Mouse (Mus musculus) midbrain, embryonic 11.5 days (tissue): ENCODE measurements at regions not wholly inside any gene's neighbourhood (a gene's known extent, or its start where the extent isn't known, plus 50 kb on each side); places are given as distances from the start of the nearest gene placed in this dataset.

Experiments used
- ATAC-seq: fragments of 200-750 bp; cut with Nextera tagmentation; 2 replicates; pipeline ENCODE4 v1.8.0; 2017; ENCODE audit warnings: moderate TSS enrichment, moderate library complexity; ENCODE audit not compliant: low FRiP score
- DNase-seq: peaks from one replicate; pipeline ENCODE4 v3.0.0; 2015; ENCODE audit warnings: low spot score; ENCODE audit errors: missing footprints
- H3K27ac ChIP-seq: fragments of 300-500 bp; sonication (generic); 2 replicates; pipeline ENCODE4 v1.5.1; 2014; ENCODE audit warnings: low read depth, low read length
- H3K27me3 ChIP-seq: fragments of 300-500 bp; sonication (generic); 2 replicates; pipeline ENCODE4 v1.6.1; 2014; ENCODE audit warnings: mild to moderate bottlenecking, low read length, moderate library complexity, mixed read lengths; ENCODE audit not compliant: control insufficient read depth, insufficient read depth
- H3K36me3 ChIP-seq: fragments of 300-500 bp; sonication (generic); 2 replicates; pipeline ENCODE4 v1.6.1; 2014; ENCODE audit warnings: mild to moderate bottlenecking, low read length, moderate library complexity, mixed read lengths; ENCODE audit not compliant: control insufficient read depth, insufficient read depth
- H3K4me1 ChIP-seq: fragments of 300-500 bp; sonication (generic); 2 replicates; pipeline ENCODE4 v1.6.1; 2014; ENCODE audit warnings: low read length; ENCODE audit not compliant: control insufficient read depth, insufficient read depth
- H3K4me2 ChIP-seq: fragments of 300-500 bp; sonication (generic); 2 replicates; pipeline ENCODE4 v1.6.1; 2014; ENCODE audit warnings: mild to moderate bottlenecking, moderate library complexity
- H3K4me3 ChIP-seq: fragments of 300-500 bp; sonication (generic); 2 replicates; pipeline ENCODE4 v1.5.1; 2014; ENCODE audit warnings: low read depth, low read length
- H3K9ac ChIP-seq: fragments of 300-500 bp; sonication (generic); 2 replicates; pipeline ENCODE4 v1.6.1; 2014; ENCODE audit warnings: low read length
- H3K9me3 ChIP-seq: fragments of 300-500 bp; sonication (generic); 2 replicates; pipeline ENCODE4 v1.6.1; 2016; ENCODE audit warnings: low read length; ENCODE audit not compliant: control insufficient read depth
- WGBS: fragments of 180-500 bp; shearing (Covaris S2); extraction: QIAGEN DNeasy Blood & Tissue Kit; methylation state at CpG from one replicate; pipeline ENCODE4 v1.1.7; 2014; 5-methylcytosine and 5-hydroxymethylcytosine counted together

GRCm38 (mm10) chr2:61493918-61494712, 84.3 kb upstream of the Tank start:
- no peak overlapping the region for H3K9ac ChIP-seq
- no peak overlapping the region for H3K4me2 ChIP-seq
- no peak overlapping the region for H3K27ac ChIP-seq
- no peaks in the 10 kb centered on the region for H3K27me3 ChIP-seq
- no peaks in the 10 kb centered on the region for H3K4me1 ChIP-seq
- ATAC-seq: peak; percentile 61
- 48% methylated on average over 11 of the region's 11 CpGs for WGBS
- no peak overlapping the region for H3K4me3 ChIP-seq
- no peaks in the 10 kb centered on the region for H3K36me3 ChIP-seq
- DNase-seq: peak; percentile 99
- no peaks in the 10 kb centered on the region for H3K9me3 ChIP-seq

- H3K4me1 ChIP-seq: no peaks in the 10 kb centered on the region
- no peak overlapping the region for H3K9ac ChIP-seq
- no peak overlapping the region for H3K27ac ChIP-seq
- ATAC-seq (peak; percentile 22; the same call in 1 of the 2 replicates), DNase-seq (no peak)
- H3K4me2 ChIP-seq: no peak overlapping the region
- H3K27me3 ChIP-seq: no peaks in the 10 kb centered on the region
- H3K9me3 ChIP-seq: no peaks in the 10 kb centered on the region
- 63% methylated on average over 6 of the region's 6 CpGs for WGBS
- H3K4me3 ChIP-seq: no peak overlapping the region
- no peaks in the 10 kb centered on the region for H3K36me3 ChIP-seq
Measured at GRCm38 (mm10) chr2:61492043-61492743, 86.2 kb upstream of the Tank start.

GRCm38 (mm10) chr2:61490436-61491109, 87.8 kb upstream of the Tank start:
- no peaks in the 10 kb centered on the region for H3K27me3 ChIP-seq
- no peak overlapping the region for H3K27ac ChIP-seq
- H3K4me1 ChIP-seq: no peaks in the 10 kb centered on the region
- H3K9me3 ChIP-seq: no peaks in the 10 kb centered on the region
- H3K4me2 ChIP-seq: no peak overlapping the region
- no peak overlapping the region for H3K9ac ChIP-seq
- 83% methylated on average over 10 of the region's 10 CpGs for WGBS
- H3K4me3 ChIP-seq: no peak overlapping the region
- H3K36me3 ChIP-seq: no peaks in the 10 kb centered on the region
- DNase-seq (no peak), ATAC-seq (no peak)

GRCm38 (mm10) chr2:61489762-61490161, 88.6 kb upstream of the Tank start:
- Histone ChIP-seq H3K9me3 (no peaks in the 10 kb centered on the region), H3K27me3 (no peaks in the 10 kb centered on the region), H3K9ac (no peak overlapping the region), H3K4me1 (no peaks in the 10 kb centered on the region), H3K4me2 (no peak overlapping the region), H3K27ac (no peak overlapping the region), H3K4me3 (no peak overlapping the region), H3K36me3 (no peaks in the 10 kb centered on the region)
- DNase-seq (no peak), ATAC-seq (no peak)
- 93% methylated on average over 10 of the region's 10 CpGs for WGBS

GRCm38 (mm10) chr2:61483820-61484219, 94.6 kb upstream of the Tank start:
- peaks cover 4% of the 10 kb centered on the region; the same call in 1 of the 2 replicates for H3K4me1 ChIP-seq
- H3K9me3 ChIP-seq: no peaks in the 10 kb centered on the region
- DNase-seq: no peak
- WGBS: 35% methylated on average over 1 of the region's 1 CpGs
- no peak overlapping the region for H3K4me2 ChIP-seq
- no peak overlapping the region for H3K27ac ChIP-seq
- peak; percentile 16; the same call in 1 of the 2 replicates for ATAC-seq
- H3K27me3 ChIP-seq: no peaks in the 10 kb centered on the region
- H3K4me3 ChIP-seq: no peak overlapping the region
- no peaks in the 10 kb centered on the region for H3K36me3 ChIP-seq
- H3K9ac ChIP-seq: no peak overlapping the region

GRCm38 (mm10) chr2:61476648-61477047, 101.7 kb upstream of the Tank start:
- no peak overlapping the region for H3K9ac ChIP-seq
- H3K4me2 ChIP-seq: no peak overlapping the region
- H3K27me3 ChIP-seq: no peaks in the 10 kb centered on the region
- no peaks in the 10 kb centered on the region for H3K36me3 ChIP-seq
- H3K9me3 ChIP-seq: no peaks in the 10 kb centered on the region
- H3K27ac ChIP-seq: no peak overlapping the region
- H3K4me1 ChIP-seq: no peaks in the 10 kb centered on the region
- no peak for ATAC-seq
- DNase-seq: no peak
- H3K4me3 ChIP-seq: no peak overlapping the region
- 93% methylated on average over 4 of the region's 4 CpGs for WGBS

GRCm38 (mm10) chr2:61474626-61475025, 103.8 kb upstream of the Tank start:
- Histone ChIP-seq H3K36me3 (no peaks in the 10 kb centered on the region), H3K9ac (no peak overlapping the region), H3K4me3 (no peak overlapping the region), H3K9me3 (no peaks in the 10 kb centered on the region), H3K4me2 (no peak overlapping the region), H3K4me1 (no peaks in the 10 kb centered on the region), H3K27me3 (no peaks in the 10 kb centered on the region), H3K27ac (no peak overlapping the region)
- WGBS: 73% methylated on average over 10 of the region's 10 CpGs
- ATAC-seq (no peak), DNase-seq (no peak)

GRCm38 (mm10) chr2:61470521-61470920, 107.9 kb upstream of the Tank start:
- ATAC-seq: no peak
- Histone ChIP-seq H3K27ac (no peak overlapping the region), H3K9ac (no peak overlapping the region), H3K4me2 (no peak overlapping the region), H3K4me3 (no peak overlapping the region), H3K36me3 (no peaks in the 10 kb centered on the region), H3K4me1 (no peaks in the 10 kb centered on the region), H3K27me3 (no peaks in the 10 kb centered on the region), H3K9me3 (no peaks in the 10 kb centered on the region)
- WGBS: 91% methylated on average over 5 of the region's 5 CpGs
- DNase-seq: no peak

GRCm38 (mm10) chr2:61470064-61470463, 108.3 kb upstream of the Tank start:
- Histone ChIP-seq H3K4me1 (no peaks in the 10 kb centered on the region), H3K9me3 (no peaks in the 10 kb centered on the region), H3K4me2 (no peak overlapping the region), H3K36me3 (no peaks in the 10 kb centered on the region), H3K4me3 (no peak overlapping the region), H3K27me3 (no peaks in the 10 kb centered on the region), H3K9ac (no peak overlapping the region), H3K27ac (no peak overlapping the region)
- DNase-seq (no peak), ATAC-seq (no peak)
